25 mouse cellular contexts compared by ENCODE assay signal in the genomic region with DNA sequence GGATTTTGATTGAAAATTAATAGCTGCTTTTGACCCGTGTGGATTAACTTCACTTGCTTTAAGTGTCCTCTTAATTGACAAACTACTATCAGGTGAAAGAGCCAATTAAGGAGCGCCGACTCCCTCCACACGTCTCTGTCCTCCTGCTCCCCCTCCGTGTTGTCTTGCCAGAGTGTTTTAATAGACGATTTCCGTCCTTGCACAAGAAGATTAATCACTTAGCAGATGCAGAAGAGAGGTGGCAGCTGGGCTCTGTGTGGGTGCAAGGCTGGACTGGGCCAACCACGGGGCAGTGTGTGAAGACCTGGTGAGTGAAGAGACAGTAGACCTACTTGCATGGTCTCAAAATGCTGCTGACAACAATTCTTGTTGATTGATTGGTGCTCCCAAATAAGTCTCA.
DNase-seq lines count a peak whose midpoint lies in the region; ATAC-seq and TF ChIP-seq lines count a peak whose summit lies in the region.
"Had no signal": no experiment of that assay in that cellular context is flagged by ENCODE, and none has a peak within 500 bp of the region (broad histone marks: within the 10 kb centered on the region; RNA-seq: fewer than 3 reads in every experiment).

No protein-coding gene starts in this region.

- H3K27ac ChIP-seq in hindbrain, postnatal 0 days, result no peak overlapping the region
- H3K27ac ChIP-seq in hindbrain, embryonic 10.5 days, result no peak overlapping the region
- no peak overlapping the region for H3K27ac ChIP-seq in kidney, postnatal 0 days
- H3K27ac ChIP-seq: forebrain, embryonic 10.5 days; forebrain, embryonic 15.5 days; heart, adult 2 months; heart, embryonic 10.5 days; heart, embryonic 13.5 days; hindbrain, embryonic 12.5 days; hindbrain, embryonic 15.5 days had no signal

- H3K4me2 ChIP-seq in hindbrain, postnatal 0 days (ENCODE audit: low read depth, low read length), result no peak overlapping the region
- H3K4me2 ChIP-seq in kidney, postnatal 0 days (ENCODE audit: low read length), result no peak overlapping the region
- H3K4me2 ChIP-seq: forebrain, embryonic 15.5 days; heart, embryonic 13.5 days; hindbrain, embryonic 12.5 days; hindbrain, embryonic 15.5 days had no signal

- H3K36me3 ChIP-seq in hindbrain, postnatal 0 days (ENCODE audit: insufficient read depth, low read length), result no peaks in the 10 kb centered on the region
- H3K36me3 ChIP-seq in hindbrain, embryonic 10.5 days, result no peaks in the 10 kb centered on the region
- H3K36me3 ChIP-seq in kidney, postnatal 0 days (ENCODE audit: insufficient read depth, low read length), result no peaks in the 10 kb centered on the region
- H3K36me3 ChIP-seq: forebrain, embryonic 10.5 days; forebrain, embryonic 15.5 days; heart, embryonic 10.5 days; hindbrain, embryonic 12.5 days; hindbrain, embryonic 15.5 days had no signal

- H3K4me3 ChIP-seq in hindbrain, postnatal 0 days (ENCODE audit: low read length), result no peak overlapping the region
- no peak overlapping the region for H3K4me3 ChIP-seq in hindbrain, embryonic 10.5 days
- no peak overlapping the region for H3K4me3 ChIP-seq in kidney, postnatal 0 days (replicated peaks; ENCODE audit: low read depth, low read length)
- H3K4me3 ChIP-seq: forebrain, embryonic 10.5 days; forebrain, embryonic 15.5 days; heart, adult 2 months; heart, embryonic 10.5 days; heart, embryonic 13.5 days; hindbrain, embryonic 12.5 days; hindbrain, embryonic 15.5 days had no signal

- no peak for ATAC-seq in hindbrain, postnatal 0 days
- ATAC-seq in kidney, postnatal 0 days (replicated peaks; ENCODE audit: low FRiP score, low read depth), result no peak
- ATAC-seq: activated CD4-positive, CD25-positive, alpha-beta regulatory T cell, adult 4 months; forebrain, embryonic 15.5 days had no signal

- peak; percentile 27 for DNase-seq in hindbrain, postnatal 0 days (ENCODE audit: low spot score)
- DNase-seq in hindbrain, embryonic 10.5 days (ENCODE audit: low spot score), result no peak
- peak; percentile 40 for DNase-seq in kidney, postnatal 0 days (ENCODE audit: low spot score)
- DNase-seq in kidney, postnatal 36 days, result no peak
- peak; percentile 2 for DNase-seq in lung, postnatal 14 days
- DNase-seq in lung, adult 18-20 months, result no peak
- DNase-seq in brain, embryonic 14.5 days (ENCODE audit: low read depth), result peak; percentile 52
- DNase-seq: adrenal gland, adult 8-10 months; adrenal gland, postnatal 25 days; B cell, adult 2 months; cerebellum, adult 18-20 months; cerebellum, adult 9-10 months; cerebellum, postnatal 14 days; gastrocnemius, postnatal 10 days; gastrocnemius, postnatal 36 days; heart, adult 2 months; heart, postnatal 14 days; heart, postnatal 4 days had no signal

- WGBS in hindbrain, postnatal 0 days, result 40% methylated on average over 8 of the region's 8 CpGs
- WGBS in hindbrain, embryonic 10.5 days, result 76% methylated on average over 8 of the region's 8 CpGs
- 30% methylated on average over 8 of the region's 8 CpGs for WGBS in kidney, postnatal 0 days

- no peak for TF ChIP-seq CTCF in hindbrain, postnatal 0 days (IDR thresholded peaks at IDR 0.05; ENCODE audit: low read depth)
- no peak for TF ChIP-seq CTCF in kidney, postnatal 0 days (IDR thresholded peaks at IDR 0.05; ENCODE audit: low read depth)
- TF ChIP-seq CTCF in brain, embryonic 14.5 days (IDR thresholded peaks at IDR 0.05; ENCODE audit: borderline replicate concordance, extremely low read depth, insufficient read depth, insufficient read length), result no peak

- no peak for TF ChIP-seq POLR2A in brain, embryonic 14.5 days (IDR thresholded peaks at IDR 0.05; ENCODE audit: borderline replicate concordance, extremely low read depth, insufficient read depth, insufficient read length, poor library complexity, severe bottlenecking)

- H3K9ac ChIP-seq in hindbrain, postnatal 0 days (replicated peaks; ENCODE audit: low read length), result no peak overlapping the region
- no peak overlapping the region for H3K9ac ChIP-seq in kidney, postnatal 0 days (ENCODE audit: low read depth, low read length)
- H3K9ac ChIP-seq: forebrain, embryonic 15.5 days; heart, embryonic 13.5 days; hindbrain, embryonic 12.5 days; hindbrain, embryonic 15.5 days had no signal

- no peaks in the 10 kb centered on the region for H3K9me3 ChIP-seq in hindbrain, postnatal 0 days (ENCODE audit: low read length)
- H3K9me3 ChIP-seq in hindbrain, embryonic 10.5 days, result no peaks in the 10 kb centered on the region
- no peaks in the 10 kb centered on the region for H3K9me3 ChIP-seq in kidney, postnatal 0 days (replicated peaks; ENCODE audit: low read length)
- H3K9me3 ChIP-seq: forebrain, embryonic 10.5 days; forebrain, embryonic 15.5 days; heart, embryonic 10.5 days; heart, embryonic 13.5 days; hindbrain, embryonic 12.5 days; hindbrain, embryonic 15.5 days had no signal

- H3K27me3 ChIP-seq in hindbrain, postnatal 0 days (ENCODE audit: insufficient read depth, low read length), result no peaks in the 10 kb centered on the region
- no peaks in the 10 kb centered on the region; the same call in 1 of the 2 replicates for H3K27me3 ChIP-seq in hindbrain, embryonic 10.5 days (ENCODE audit: insufficient read depth, poor library complexity, severe bottlenecking)
- H3K27me3 ChIP-seq in kidney, postnatal 0 days (ENCODE audit: insufficient read depth, low read length), result no peaks in the 10 kb centered on the region
- H3K27me3 ChIP-seq: forebrain, embryonic 15.5 days; heart, embryonic 13.5 days; hindbrain, embryonic 12.5 days; hindbrain, embryonic 15.5 days had no signal

- no peaks in the 10 kb centered on the region for H3K4me1 ChIP-seq in hindbrain, postnatal 0 days (ENCODE audit: insufficient read depth, low read length)
- peaks cover 16% of the 10 kb centered on the region; the same call in 1 of the 2 replicates for H3K4me1 ChIP-seq in hindbrain, embryonic 10.5 days (replicated peaks)
- no peaks in the 10 kb centered on the region for H3K4me1 ChIP-seq in kidney, postnatal 0 days (replicated peaks; ENCODE audit: insufficient read depth, low read length)
- H3K4me1 ChIP-seq: heart, embryonic 13.5 days; hindbrain, embryonic 15.5 days had no signal

Comparison
In these comparisons a context has a peak if more than half of its experiments do, and no peak if none do; other contexts are left out.
1. DNase-seq: peak in hindbrain, postnatal 0 days (single experiment), kidney, postnatal 0 days (single experiment), lung, postnatal 14 days (single experiment) and brain, embryonic 14.5 days (single experiment); none in hindbrain, embryonic 10.5 days (single experiment), kidney, postnatal 36 days (0 of 2) and lung, adult 18-20 months (0 of 2).